Mouse (Mus musculus) limb, embryonic 14.5 days (tissue): ENCODE data around the gene Drd4. TPM values are rescaled to one million over a fixed set of nuclear protein-coding genes. Genes with fewer than 3 reads are reported as not detected.
A peak's percentile ranks its signal among the peaks of the same experiment; 100 is the strongest.

ENCODE experiments used
- ATAC-seq: fragments of 200-750 bp; cut with Nextera tagmentation; 2 replicates; pipeline ENCODE4 v1.8.0; 2017; ENCODE audit warnings: low read depth, moderate number of reproducible peaks, moderate TSS enrichment; ENCODE audit not compliant: low FRiP score
- DNase-seq: peaks from one replicate; pipeline ENCODE4 v3.0.0-alpha.2; 2015; ENCODE audit warnings: low spot score
- H3K27ac ChIP-seq: fragments of 300-500 bp; sonication (generic); replicated peaks from 2 replicates; pipeline ENCODE4 v1.5.1; 2014; ENCODE audit warnings: low read depth, mild to moderate bottlenecking, low read length, moderate library complexity, mixed read lengths
- H3K27me3 ChIP-seq: fragments of 300-500 bp; sonication (generic); 2 replicates; pipeline ENCODE4 v1.6.1; 2014; ENCODE audit warnings: low read length, mixed read lengths; ENCODE audit not compliant: control insufficient read depth, insufficient read depth
- H3K36me3 ChIP-seq: fragments of 300-500 bp; sonication (generic); 2 replicates; pipeline ENCODE4 v1.6.1; 2014; ENCODE audit warnings: mild to moderate bottlenecking, low read length, moderate library complexity, mixed read lengths; ENCODE audit not compliant: control insufficient read depth, insufficient read depth
- H3K4me1 ChIP-seq: fragments of 300-500 bp; sonication (generic); 2 replicates; pipeline ENCODE4 v1.6.1; 2014; ENCODE audit warnings: antibody characterized with exemption, low read length, mixed read lengths; ENCODE audit not compliant: control insufficient read depth, insufficient read depth
- H3K4me2 ChIP-seq: fragments of 300-500 bp; sonication (generic); replicated peaks from 2 replicates; pipeline ENCODE4 v1.6.1; 2014; ENCODE audit warnings: low read depth, mild to moderate bottlenecking, low read length, moderate library complexity; ENCODE audit not compliant: severe bottlenecking
- H3K4me3 ChIP-seq: fragments of 300-500 bp; sonication (generic); replicated peaks from 2 replicates; pipeline ENCODE4 v1.5.1; 2014; ENCODE audit warnings: low read length
- H3K9ac ChIP-seq: fragments of 300-500 bp; sonication (generic); 2 replicates; pipeline ENCODE4 v1.6.1; 2014; ENCODE audit warnings: mild to moderate bottlenecking, low read depth, low read length, moderate library complexity; ENCODE audit not compliant: severe bottlenecking
- H3K9me3 ChIP-seq: fragments of 300-500 bp; sonication (generic); 2 replicates; pipeline ENCODE4 v1.6.1; 2016; ENCODE audit warnings: low read length; ENCODE audit not compliant: control insufficient read depth
- POLR2A ChIP-seq: fragments of 200-500 bp; IDR thresholded peaks from 2 replicates; pipeline ENCODE4 v1.8.0; 2012; ENCODE audit warnings: inconsistent platforms, mild to moderate bottlenecking, moderate library complexity, borderline replicate concordance; ENCODE audit not compliant: insufficient read depth, insufficient read length; ENCODE audit errors: extremely low read depth
- WGBS: fragments of 180-500 bp; shearing (Covaris S2); extraction: QIAGEN DNeasy Blood & Tissue Kit; methylation state at CpG from one replicate; pipeline ENCODE4 v1.1.7; 2014; 5-methylcytosine and 5-hydroxymethylcytosine counted together
- polyA plus RNA-seq, 2 experiments: library from polyadenylated mRNA; depleted of rRNA in 1 of 2; stranded (reverse) in 1 of 2; unstranded in 1 of 2; fragments of >200 nt; fragmentation: Nextera tagmentation in 1 of 2; extraction: Ambion mirVana in 1 of 2; gene quantifications; 2 replicates each; pipeline versions ENCODE4 v1.2.1 to v1.2.3; 2012 to 2014

Drd4 gene
- polyA plus RNA-seq, 2 experiments: 1.5 to 3.1 TPM

DNA sequence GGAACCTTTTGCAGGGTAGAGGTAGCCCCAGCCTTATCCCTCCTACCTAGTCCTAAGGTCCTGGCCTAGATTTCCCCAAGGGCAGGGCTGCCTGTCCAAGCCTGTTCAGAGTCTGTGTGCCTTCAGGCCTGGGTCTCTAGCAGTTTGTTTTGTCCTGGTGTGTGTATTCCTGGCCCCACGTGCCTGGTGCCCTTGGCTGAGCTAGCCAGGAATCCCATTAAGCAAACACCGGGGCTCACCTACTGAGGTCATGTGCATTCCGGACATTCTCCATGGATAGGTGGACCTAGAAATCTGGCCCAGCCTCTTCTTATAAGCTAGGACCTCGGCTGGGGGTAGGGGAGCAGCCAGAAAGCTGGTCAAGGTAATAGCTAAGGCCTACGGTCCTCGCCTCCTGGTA is 48.7 kb downstream of the Drd4 start:
- no peaks in the 10 kb centered on the region for H3K9me3 ChIP-seq
- H3K27me3 ChIP-seq: no peaks in the 10 kb centered on the region
- peaks cover 6% of the 10 kb centered on the region; the same call in 1 of the 2 replicates for H3K36me3 ChIP-seq
- H3K4me3 ChIP-seq: no peak overlapping the region
- ATAC-seq: no peak
- DNase-seq: no peak
- 71% methylated on average over 6 of the region's 6 CpGs for WGBS
- no peak overlapping the region for H3K4me2 ChIP-seq
- peak overlapping the region; percentile 21; the same call in 1 of the 2 replicates for H3K9ac ChIP-seq
- H3K27ac ChIP-seq: no peak overlapping the region
- TF ChIP-seq POLR2A: no peak
- H3K4me1 ChIP-seq: peaks cover 12% of the 10 kb centered on the region; the same call in 1 of the 2 replicates

DNA sequence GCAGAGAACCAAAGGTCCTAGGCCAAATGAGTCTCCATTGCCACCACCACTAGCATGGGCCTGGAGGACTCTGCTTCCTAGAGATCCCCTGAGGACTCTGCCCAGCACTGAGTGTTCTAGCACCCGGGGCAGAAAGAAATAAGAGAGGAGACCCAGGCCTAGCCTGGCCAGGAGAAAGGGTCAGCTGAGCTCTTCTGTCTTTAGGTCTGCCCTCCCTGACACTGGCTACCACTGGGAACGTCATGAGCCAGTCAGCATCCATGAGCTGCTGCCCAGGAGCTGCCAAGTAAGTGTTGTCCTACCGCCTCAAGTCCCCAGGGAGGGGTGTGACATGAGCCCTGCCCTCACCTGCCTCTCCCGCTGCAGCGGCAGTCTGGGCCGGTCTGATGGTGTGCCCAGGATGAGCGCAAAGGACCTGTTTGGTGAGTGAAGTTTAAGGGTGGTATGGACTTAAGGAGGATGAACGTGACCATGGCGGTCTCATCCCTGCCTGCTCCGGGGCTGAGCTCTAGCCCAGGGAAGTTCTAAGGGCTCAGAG is 50.0 kb downstream of the Drd4 start:
- H3K9me3 ChIP-seq: no peaks in the 10 kb centered on the region
- H3K9ac ChIP-seq: no peak overlapping the region

DNA sequence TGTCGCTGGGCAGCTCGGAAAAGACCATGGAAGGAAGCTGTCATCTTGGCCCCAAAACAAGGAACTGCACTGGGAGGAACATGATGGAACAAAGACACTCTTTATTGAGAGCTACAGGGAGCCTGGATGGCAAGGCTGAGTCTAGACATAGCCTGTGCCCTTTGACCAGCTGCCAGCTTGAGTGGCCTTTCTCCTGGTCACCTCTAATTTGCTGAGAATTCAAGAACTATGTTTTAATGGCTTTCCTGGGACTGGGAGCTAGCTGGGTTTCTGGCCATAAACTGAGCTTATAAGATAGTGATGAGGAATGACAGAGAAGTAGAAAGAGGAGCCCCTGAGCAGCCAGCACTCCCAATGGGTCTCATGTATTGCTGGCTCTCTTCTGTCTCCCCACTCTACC is 51.4 kb downstream of the Drd4 start:
- H3K9ac ChIP-seq: no peak overlapping the region
- no peak for DNase-seq
- H3K4me3 ChIP-seq: no peak overlapping the region
- no peaks in the 10 kb centered on the region for H3K27me3 ChIP-seq
- no peak overlapping the region for H3K4me2 ChIP-seq
- H3K4me1 ChIP-seq: peaks cover 9% of the 10 kb centered on the region; the same call in 1 of the 2 replicates
- no peak overlapping the region for H3K27ac ChIP-seq
- ATAC-seq: no peak
- WGBS: 71% methylated on average over 2 of the region's 2 CpGs
- H3K36me3 ChIP-seq: no peaks in the 10 kb centered on the region
- TF ChIP-seq POLR2A: no peak
- no peaks in the 10 kb centered on the region for H3K9me3 ChIP-seq

More for the DNA sequence above, 50.0 kb downstream of the Drd4 start:
- no peak for ATAC-seq
- no peak overlapping the region for H3K4me2 ChIP-seq
- 79% methylated on average over 10 of the region's 10 CpGs for WGBS
- no peak for TF ChIP-seq POLR2A
- H3K4me3 ChIP-seq: no peak overlapping the region
- H3K36me3 ChIP-seq: no peaks in the 10 kb centered on the region
- H3K4me1 ChIP-seq: peaks cover 12% of the 10 kb centered on the region; the same call in 1 of the 2 replicates
- no peaks in the 10 kb centered on the region for H3K27me3 ChIP-seq
- no peak overlapping the region for H3K27ac ChIP-seq
- DNase-seq: no peak

DNA sequence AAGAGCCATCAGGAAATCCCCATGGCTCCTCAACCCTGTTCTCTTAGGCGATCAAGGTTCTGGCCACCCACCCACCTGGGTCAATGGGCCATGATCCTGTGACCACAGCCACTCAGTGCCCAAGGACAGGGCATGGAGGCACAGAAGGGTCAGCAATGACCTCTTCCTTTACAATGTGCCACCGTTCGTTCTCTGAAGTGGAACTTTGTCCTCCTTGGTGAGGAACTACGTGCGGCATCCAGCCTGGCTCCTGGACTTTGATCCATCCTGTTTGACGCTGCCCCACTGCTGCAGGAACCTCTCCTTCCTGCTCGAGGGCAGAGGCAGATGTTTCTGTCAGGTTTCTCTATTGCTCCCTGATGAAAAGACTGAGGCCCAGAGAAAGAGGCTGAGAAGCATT is 51.9 kb downstream of the Drd4 start:
- H3K27me3 ChIP-seq: no peaks in the 10 kb centered on the region
- no peak for ATAC-seq
- H3K36me3 ChIP-seq: no peaks in the 10 kb centered on the region
- 68% methylated on average over 7 of the region's 7 CpGs for WGBS
- H3K4me2 ChIP-seq: no peak overlapping the region
- no peak overlapping the region for H3K4me3 ChIP-seq
- H3K9me3 ChIP-seq: no peaks in the 10 kb centered on the region
- H3K4me1 ChIP-seq: peaks cover 4% of the 10 kb centered on the region; the same call in 1 of the 2 replicates
- TF ChIP-seq POLR2A: no peak
- no peak for DNase-seq
- H3K27ac ChIP-seq: no peak overlapping the region
- no peak overlapping the region for H3K9ac ChIP-seq

DNA sequence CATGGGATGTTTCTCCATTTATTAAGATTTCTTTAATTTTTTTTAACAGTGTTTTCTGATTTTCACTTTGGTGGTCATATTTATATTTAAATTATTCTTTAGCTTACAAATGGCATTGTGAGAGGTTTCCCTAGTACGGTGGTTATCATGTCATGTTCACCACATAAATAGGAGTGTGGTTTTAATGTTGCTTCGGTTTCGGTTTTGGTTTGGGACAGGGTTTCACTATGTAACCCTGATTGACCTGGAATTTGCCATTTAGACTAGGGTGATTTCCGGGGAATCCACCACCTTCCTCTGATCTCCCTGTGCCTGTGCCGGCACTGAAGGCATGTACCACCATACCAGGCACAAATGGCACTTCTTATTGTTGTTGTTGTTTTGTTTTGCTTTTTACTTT is 53.0 kb downstream of the Drd4 start:
- H3K27me3 ChIP-seq: no peaks in the 10 kb centered on the region
- TF ChIP-seq POLR2A: no peak
- no peaks in the 10 kb centered on the region for H3K9me3 ChIP-seq
- no peak overlapping the region for H3K4me3 ChIP-seq
- H3K27ac ChIP-seq: no peak overlapping the region
- H3K9ac ChIP-seq: no peak overlapping the region
- no peaks in the 10 kb centered on the region for H3K4me1 ChIP-seq
- ATAC-seq (no peak), DNase-seq (no peak)
- no peak overlapping the region for H3K4me2 ChIP-seq
- WGBS: 90% methylated on average over 5 of the region's 5 CpGs
- H3K36me3 ChIP-seq: no peaks in the 10 kb centered on the region

Other genes with a start within 250 kb of the Drd4 start
- gene B4galnt4, start 230.9 kb upstream of the Drd4 start, polyA plus RNA-seq (2012; rRNA removed): 46.5 and 53.7 TPM in 2 replicates
- 12.3 and 17.1 TPM in 2 replicates for gene B4galnt4, start 230.9 kb upstream of the Drd4 start, polyA plus RNA-seq (2014; fragmentation: Nextera tagmentation; extraction: Ambion mirVana)
- gene Pkp3, start 213.8 kb upstream of the Drd4 start, polyA plus RNA-seq (2012; rRNA removed): 37.6 and 38.8 TPM in 2 replicates
- 62.4 and 65.9 TPM in 2 replicates for gene Pkp3, start 213.8 kb upstream of the Drd4 start, polyA plus RNA-seq (2014; fragmentation: Nextera tagmentation; extraction: Ambion mirVana)
- gene Sigirr, start 191.4 kb upstream of the Drd4 start, polyA plus RNA-seq (2012; rRNA removed): 2.5 and 3.1 TPM in 2 replicates
- 2.7 and 4.0 TPM in 2 replicates for gene Sigirr, start 191.4 kb upstream of the Drd4 start, polyA plus RNA-seq (2014; fragmentation: Nextera tagmentation; extraction: Ambion mirVana)
- 6.3 and 8.0 TPM in 2 replicates for gene Ano9, start 174.2 kb upstream of the Drd4 start, polyA plus RNA-seq (2012; rRNA removed)
- gene Ano9, start 174.2 kb upstream of the Drd4 start, polyA plus RNA-seq (2014; fragmentation: Nextera tagmentation; extraction: Ambion mirVana): 3.6 and 4.3 TPM in 2 replicates
- gene Ptdss2, start 169.6 kb upstream of the Drd4 start, polyA plus RNA-seq (2012; rRNA removed): 49.2 and 61.0 TPM in 2 replicates
- 67.8 and 68.6 TPM in 2 replicates for gene Ptdss2, start 169.6 kb upstream of the Drd4 start, polyA plus RNA-seq (2014; fragmentation: Nextera tagmentation; extraction: Ambion mirVana)
- 92.3 and 105 TPM in 2 replicates for gene Rnh1, start 119.1 kb upstream of the Drd4 start, polyA plus RNA-seq (2012; rRNA removed)
- 190 and 216 TPM in 2 replicates for gene Rnh1, start 119.1 kb upstream of the Drd4 start, polyA plus RNA-seq (2014; fragmentation: Nextera tagmentation; extraction: Ambion mirVana)
- 111 and 112 TPM in 2 replicates for gene Hras, start 98.0 kb upstream of the Drd4 start, polyA plus RNA-seq (2012; rRNA removed)
- 136 and 143 TPM in 2 replicates for gene Hras, start 98.0 kb upstream of the Drd4 start, polyA plus RNA-seq (2014; fragmentation: Nextera tagmentation; extraction: Ambion mirVana)
- gene Lrrc56, start 97.8 kb upstream of the Drd4 start, polyA plus RNA-seq (2012; rRNA removed): 14.8 and 17.8 TPM in 2 replicates
- gene Lrrc56, start 97.8 kb upstream of the Drd4 start, polyA plus RNA-seq (2014; fragmentation: Nextera tagmentation; extraction: Ambion mirVana): 5.8 and 8.3 TPM in 2 replicates
- 6.6 and 6.9 TPM in 2 replicates for gene Lmntd2, start 77.9 kb upstream of the Drd4 start, polyA plus RNA-seq (2012; rRNA removed)
- 0.95 and 1.7 TPM in 2 replicates for gene Lmntd2, start 77.9 kb upstream of the Drd4 start, polyA plus RNA-seq (2014; fragmentation: Nextera tagmentation; extraction: Ambion mirVana)
- gene Rassf7, start 76.1 kb upstream of the Drd4 start, polyA plus RNA-seq (2012; rRNA removed): 40.0 and 44.8 TPM in 2 replicates
- 30.9 and 31.7 TPM in 2 replicates for gene Rassf7, start 76.1 kb upstream of the Drd4 start, polyA plus RNA-seq (2014; fragmentation: Nextera tagmentation; extraction: Ambion mirVana)
- 37.6 and 42.6 TPM in 2 replicates for gene Phrf1, start 63.2 kb upstream of the Drd4 start, polyA plus RNA-seq (2012; rRNA removed)
- 65.9 and 72.7 TPM in 2 replicates for gene Phrf1, start 63.2 kb upstream of the Drd4 start, polyA plus RNA-seq (2014; fragmentation: Nextera tagmentation; extraction: Ambion mirVana)
- gene Irf7, start 25.5 kb upstream of the Drd4 start, polyA plus RNA-seq (2012; rRNA removed): 3.2 and 4.6 TPM in 2 replicates
- gene Irf7, start 25.5 kb upstream of the Drd4 start, polyA plus RNA-seq (2014; fragmentation: Nextera tagmentation; extraction: Ambion mirVana): 2.1 TPM in 2 replicates
- gene Cdhr5, start 15.2 kb upstream of the Drd4 start, polyA plus RNA-seq (2012; rRNA removed): 0.29 and 0.35 TPM in 2 replicates
- gene Cdhr5, start 15.2 kb upstream of the Drd4 start, polyA plus RNA-seq (2014; fragmentation: Nextera tagmentation; extraction: Ambion mirVana): 0.18 and 0.43 TPM in 2 replicates
- 17.5 and 17.6 TPM in 2 replicates for gene Sct, start 12.9 kb upstream of the Drd4 start, polyA plus RNA-seq (2012; rRNA removed)
- 14.2 and 17.3 TPM in 2 replicates for gene Sct, start 12.9 kb upstream of the Drd4 start, polyA plus RNA-seq (2014; fragmentation: Nextera tagmentation; extraction: Ambion mirVana)
- 47.0 TPM in 2 replicates for gene Deaf1, start 35.7 kb downstream of the Drd4 start, polyA plus RNA-seq (2012; rRNA removed)
- gene Deaf1, start 35.7 kb downstream of the Drd4 start, polyA plus RNA-seq (2014; fragmentation: Nextera tagmentation; extraction: Ambion mirVana): 82.6 and 89.1 TPM in 2 replicates
- gene Tmem80, start 35.7 kb downstream of the Drd4 start, polyA plus RNA-seq (2012; rRNA removed): 55.6 and 59.5 TPM in 2 replicates
- 23.4 and 23.6 TPM in 2 replicates for gene Tmem80, start 35.7 kb downstream of the Drd4 start, polyA plus RNA-seq (2014; fragmentation: Nextera tagmentation; extraction: Ambion mirVana)
- gene Eps8l2, start 46.9 kb downstream of the Drd4 start, polyA plus RNA-seq (2012; rRNA removed): 20.3 and 22.4 TPM in 2 replicates
- gene Eps8l2, start 46.9 kb downstream of the Drd4 start, polyA plus RNA-seq (2014; fragmentation: Nextera tagmentation; extraction: Ambion mirVana): 17.0 and 19.0 TPM in 2 replicates
- 161 and 188 TPM in 2 replicates for gene Taldo1, start 100.2 kb downstream of the Drd4 start, polyA plus RNA-seq (2012; rRNA removed)
- gene Taldo1, start 100.2 kb downstream of the Drd4 start, polyA plus RNA-seq (2014; fragmentation: Nextera tagmentation; extraction: Ambion mirVana): 238 and 243 TPM in 2 replicates
- gene Gatd1, start 122.1 kb downstream of the Drd4 start, polyA plus RNA-seq (2012; rRNA removed): 92.3 and 108 TPM in 2 replicates
- 49.0 and 51.2 TPM in 2 replicates for gene Gatd1, start 122.1 kb downstream of the Drd4 start, polyA plus RNA-seq (2014; fragmentation: Nextera tagmentation; extraction: Ambion mirVana)
- 1.8 TPM in 2 replicates for gene Cend1, start 137.5 kb downstream of the Drd4 start, polyA plus RNA-seq (2012; rRNA removed)
- gene Cend1, start 137.5 kb downstream of the Drd4 start, polyA plus RNA-seq (2014; fragmentation: Nextera tagmentation; extraction: Ambion mirVana): 0.66 and 0.75 TPM in 2 replicates
- 75.1 and 104 TPM in 2 replicates for gene Slc25a22, start 145.9 kb downstream of the Drd4 start, polyA plus RNA-seq (2012; rRNA removed)
- gene Slc25a22, start 145.9 kb downstream of the Drd4 start, polyA plus RNA-seq (2014; fragmentation: Nextera tagmentation; extraction: Ambion mirVana): 22.8 and 32.2 TPM in 2 replicates
- 25.0 and 43.0 TPM in 2 replicates for gene Pidd1, start 152.0 kb downstream of the Drd4 start, polyA plus RNA-seq (2012; rRNA removed)
- 6.9 and 8.2 TPM in 2 replicates for gene Pidd1, start 152.0 kb downstream of the Drd4 start, polyA plus RNA-seq (2014; fragmentation: Nextera tagmentation; extraction: Ambion mirVana)
- gene Rplp2, start 155.4 kb downstream of the Drd4 start, polyA plus RNA-seq (2012; rRNA removed): 909 and 1,375 TPM in 2 replicates
- gene Rplp2, start 155.4 kb downstream of the Drd4 start, polyA plus RNA-seq (2014; fragmentation: Nextera tagmentation; extraction: Ambion mirVana): 1,364 and 1,396 TPM in 2 replicates
- 14.8 and 16.4 TPM in 2 replicates for gene Pnpla2, start 163.2 kb downstream of the Drd4 start, polyA plus RNA-seq (2012; rRNA removed)
- 14.5 and 14.8 TPM in 2 replicates for gene Pnpla2, start 163.2 kb downstream of the Drd4 start, polyA plus RNA-seq (2014; fragmentation: Nextera tagmentation; extraction: Ambion mirVana)
- 11.9 and 12.1 TPM in 2 replicates for gene Cracr2b, start 169.1 kb downstream of the Drd4 start, polyA plus RNA-seq (2012; rRNA removed)
- 8.3 and 8.8 TPM in 2 replicates for gene Cracr2b, start 169.1 kb downstream of the Drd4 start, polyA plus RNA-seq (2014; fragmentation: Nextera tagmentation; extraction: Ambion mirVana)
- 100 and 125 TPM in 2 replicates for gene Cd151, start 175.4 kb downstream of the Drd4 start, polyA plus RNA-seq (2012; rRNA removed)
- 44.2 and 44.4 TPM in 2 replicates for gene Cd151, start 175.4 kb downstream of the Drd4 start, polyA plus RNA-seq (2014; fragmentation: Nextera tagmentation; extraction: Ambion mirVana)
- 27.5 and 32.1 TPM in 2 replicates for gene Polr2l, start 183.1 kb downstream of the Drd4 start, polyA plus RNA-seq (2012; rRNA removed)
- gene Polr2l, start 183.1 kb downstream of the Drd4 start, polyA plus RNA-seq (2014; fragmentation: Nextera tagmentation; extraction: Ambion mirVana): 59.4 and 61.0 TPM in 2 replicates
- gene Tspan4, start 183.2 kb downstream of the Drd4 start, polyA plus RNA-seq (2012; rRNA removed): 101 and 165 TPM in 2 replicates
- gene Tspan4, start 183.2 kb downstream of the Drd4 start, polyA plus RNA-seq (2014; fragmentation: Nextera tagmentation; extraction: Ambion mirVana): 77.9 and 79.4 TPM in 2 replicates
- gene Chid1, start 247.9 kb downstream of the Drd4 start, polyA plus RNA-seq (2012; rRNA removed): 41.8 and 46.8 TPM in 2 replicates
- gene Chid1, start 247.9 kb downstream of the Drd4 start, polyA plus RNA-seq (2014; fragmentation: Nextera tagmentation; extraction: Ambion mirVana): 43.5 and 46.3 TPM in 2 replicates